Comparison of ENCODE assay signal across 27 mouse cellular contexts in the genomic region with DNA sequence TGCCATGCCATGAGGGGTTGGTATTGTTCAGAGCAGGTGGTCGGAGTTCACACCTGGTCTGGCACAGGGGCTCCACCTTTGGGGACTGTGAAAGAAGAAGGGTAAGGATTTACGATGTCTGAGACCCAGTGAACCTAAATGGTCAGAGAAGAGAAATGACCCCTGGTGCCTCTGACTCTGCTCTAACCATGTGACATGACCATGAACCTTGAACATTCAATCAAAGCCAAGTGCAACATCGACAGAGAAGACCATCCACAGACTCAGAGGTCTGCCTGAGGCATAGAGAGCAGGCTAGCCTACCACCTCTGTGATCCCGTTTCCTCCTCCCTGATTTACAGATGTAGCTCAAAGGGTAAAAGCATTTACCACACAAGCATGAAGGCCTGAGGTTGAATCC.
"Had no signal": no experiment of that assay in that cellular context is flagged by ENCODE, and none has a peak within 500 bp of the region (broad histone marks: within the 10 kb centered on the region; RNA-seq: fewer than 3 reads in every experiment).

No protein-coding gene starts in this region.

- H3K36me3 ChIP-seq: limb, embryonic 10.5 days; limb, embryonic 12.5 days; limb, embryonic 13.5 days; limb, embryonic 15.5 days; liver, embryonic 12.5 days; liver, embryonic 13.5 days; liver, embryonic 15.5 days; lung, embryonic 15.5 days; midbrain, embryonic 10.5 days; midbrain, embryonic 12.5 days; midbrain, embryonic 13.5 days; midbrain, embryonic 15.5 days had no signal

- DNase-seq: left cerebral cortex, postnatal 4 days; liver; liver, embryonic 13.5 days; liver, postnatal 0 days; lung, adult 18-20 months; lung, adult 2 months; lung, embryonic 14.5 days; lung, postnatal 10 days; lung, postnatal 14 days; lung, postnatal 36 days; lung, postnatal 4 days; midbrain, embryonic 14.5 days had no signal

- H3K4me1 ChIP-seq: limb, embryonic 12.5 days; limb, embryonic 13.5 days; limb, embryonic 15.5 days; liver, embryonic 12.5 days; liver, embryonic 13.5 days; liver, embryonic 15.5 days; lung, embryonic 15.5 days; megakaryocyte, embryonic 14.5 days had no signal

- H3K4me3 ChIP-seq: limb, embryonic 10.5 days; limb, embryonic 12.5 days; limb, embryonic 13.5 days; limb, embryonic 15.5 days; liver, embryonic 12.5 days; liver, embryonic 13.5 days; liver, embryonic 15.5 days; lung, embryonic 15.5 days; megakaryocyte, embryonic 14.5 days; midbrain, embryonic 10.5 days; midbrain, embryonic 12.5 days; midbrain, embryonic 13.5 days; midbrain, embryonic 15.5 days; myocyte had no signal

- H3K9me3 ChIP-seq: limb, embryonic 10.5 days; limb, embryonic 12.5 days; limb, embryonic 13.5 days; limb, embryonic 15.5 days; liver, embryonic 12.5 days; liver, embryonic 13.5 days; liver, embryonic 15.5 days; lung, embryonic 15.5 days; megakaryocyte, embryonic 14.5 days; midbrain, embryonic 10.5 days; midbrain, embryonic 12.5 days; midbrain, embryonic 13.5 days; midbrain, embryonic 15.5 days had no signal

- H3K9ac ChIP-seq: limb, embryonic 12.5 days; limb, embryonic 13.5 days; limb, embryonic 15.5 days; liver, embryonic 12.5 days; liver, embryonic 13.5 days; liver, embryonic 14.5 days; liver, embryonic 15.5 days; liver, postnatal 0 days; lung, embryonic 14.5 days; lung, embryonic 15.5 days; midbrain, embryonic 12.5 days; midbrain, embryonic 13.5 days; midbrain, embryonic 15.5 days had no signal

- H3K27me3 ChIP-seq: limb, embryonic 12.5 days; limb, embryonic 13.5 days; limb, embryonic 15.5 days; liver, embryonic 12.5 days; liver, embryonic 13.5 days; liver, embryonic 15.5 days; lung, embryonic 15.5 days; midbrain, embryonic 12.5 days; midbrain, embryonic 13.5 days; midbrain, embryonic 15.5 days had no signal

- H3K27ac ChIP-seq: limb, embryonic 10.5 days; limb, embryonic 12.5 days; limb, embryonic 13.5 days; limb, embryonic 15.5 days; liver, embryonic 12.5 days; liver, embryonic 13.5 days; liver, embryonic 14.5 days; liver, embryonic 15.5 days; lung, embryonic 15.5 days; macrophage; midbrain, embryonic 10.5 days; midbrain, embryonic 12.5 days; midbrain, embryonic 13.5 days; midbrain, embryonic 15.5 days had no signal
